In the genomic region with DNA sequence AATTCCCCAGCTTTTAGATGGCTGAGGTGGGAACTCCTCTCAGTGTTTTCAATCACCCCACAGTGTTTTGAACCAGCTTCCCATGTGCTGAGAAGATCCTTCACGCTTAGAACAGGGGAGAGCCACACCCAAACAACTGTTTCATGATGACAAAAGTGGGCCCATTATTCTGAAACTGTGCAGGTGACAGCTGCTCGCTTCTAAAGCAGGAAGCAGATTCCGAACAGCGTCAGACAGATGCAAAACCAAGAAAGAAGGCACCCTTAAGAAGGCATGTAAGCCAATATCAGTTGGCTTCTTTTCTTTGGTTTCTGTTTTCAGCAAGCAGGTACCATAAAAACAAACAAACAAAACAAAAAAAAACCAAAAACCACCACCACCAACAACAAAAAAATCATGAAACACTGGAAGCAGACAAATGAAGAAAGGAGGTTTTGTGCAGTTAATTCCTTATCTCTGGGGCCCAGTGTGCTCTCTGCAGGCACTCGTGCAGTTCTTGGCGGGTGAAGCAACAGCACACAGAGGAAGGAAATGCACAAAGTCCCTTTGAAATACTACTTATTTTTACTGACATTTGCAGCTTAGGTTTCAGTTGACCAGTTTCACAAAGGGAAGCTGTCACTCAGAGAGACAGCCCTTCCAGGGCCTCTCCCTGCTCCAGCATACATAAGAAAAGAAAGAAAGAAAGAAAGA, we compare ENCODE assay signal across 8 mouse cellular contexts. TPM values are rescaled to one million over a fixed set of nuclear protein-coding genes. Genes with fewer than 3 reads are reported as not detected.
A peak's percentile ranks its signal among the peaks of the same experiment; 100 is the strongest.
DNase-seq lines count a peak whose midpoint lies in the region; ATAC-seq and TF ChIP-seq lines count a peak whose summit lies in the region.

No protein-coding gene starts in this region.

- no peaks in the 10 kb centered on the region for H3K27me3 ChIP-seq in lung, embryonic 14.5 days (ENCODE audit: insufficient read depth, low read length)
- H3K27me3 ChIP-seq in liver, embryonic 15.5 days: no peaks in the 10 kb centered on the region
- no peaks in the 10 kb centered on the region for H3K27me3 ChIP-seq in hindbrain, embryonic 13.5 days

- peak overlapping the region; percentile 68 for H3K27ac ChIP-seq in lung, embryonic 14.5 days (ENCODE audit: low read depth)
- H3K27ac ChIP-seq in liver, embryonic 15.5 days (replicated peaks): peak overlapping the region; percentile 75
- H3K27ac ChIP-seq in hindbrain, embryonic 13.5 days: no peak overlapping the region

- no peak overlapping the region for H3K4me2 ChIP-seq in lung, embryonic 14.5 days
- peak overlapping the region; percentile 60 for H3K4me2 ChIP-seq in liver, embryonic 15.5 days
- no peak overlapping the region for H3K4me2 ChIP-seq in hindbrain, embryonic 13.5 days

- 38% methylated on average over 6 of the region's 6 CpGs for WGBS in lung, embryonic 14.5 days
- WGBS in liver, embryonic 15.5 days (ENCODE audit: insufficient replicate concordance): 14% methylated on average over 6 of the region's 6 CpGs
- 65% methylated on average over 6 of the region's 6 CpGs for WGBS in hindbrain, embryonic 13.5 days

- no peaks in the 10 kb centered on the region for H3K9me3 ChIP-seq in lung, embryonic 14.5 days (ENCODE audit: low read depth, low read length)
- H3K9me3 ChIP-seq in liver, embryonic 15.5 days (replicated peaks): no peaks in the 10 kb centered on the region
- no peaks in the 10 kb centered on the region for H3K9me3 ChIP-seq in hindbrain, embryonic 13.5 days

- no peak overlapping the region for H3K4me3 ChIP-seq in lung, embryonic 14.5 days (ENCODE audit: low read depth, low read length)
- peak overlapping the region; percentile 16; the same call in 1 of the 2 replicates for H3K4me3 ChIP-seq in liver, embryonic 15.5 days (replicated peaks)
- H3K4me3 ChIP-seq in hindbrain, embryonic 13.5 days: no peak overlapping the region

- no peak overlapping the region for H3K9ac ChIP-seq in lung, embryonic 14.5 days
- no peak overlapping the region for H3K9ac ChIP-seq in liver, embryonic 15.5 days
- no peak overlapping the region for H3K9ac ChIP-seq in hindbrain, embryonic 13.5 days

- TF ChIP-seq CTCF in lung, embryonic 14.5 days (IDR thresholded peaks at IDR 0.05; ENCODE audit: low read depth): no peak

- H3K4me1 ChIP-seq in lung, embryonic 14.5 days (ENCODE audit: insufficient read depth): peaks cover 4% of the 10 kb centered on the region
- peaks cover 58% of the 10 kb centered on the region for H3K4me1 ChIP-seq in liver, embryonic 15.5 days (replicated peaks)
- 0 out of 2 replicates have a peak, but pooled peaks cover 5% of the 10 kb centered on the region for H3K4me1 ChIP-seq in hindbrain, embryonic 13.5 days (replicated peaks)

- no peaks in the 10 kb centered on the region for H3K36me3 ChIP-seq in lung, embryonic 14.5 days (ENCODE audit: insufficient read depth)
- H3K36me3 ChIP-seq in liver, embryonic 15.5 days (replicated peaks): 0 out of 2 replicates have a peak, but pooled peaks cover 6% of the 10 kb centered on the region
- H3K36me3 ChIP-seq in hindbrain, embryonic 13.5 days: no peaks in the 10 kb centered on the region

- no peak for ATAC-seq in lung, embryonic 14.5 days (ENCODE audit: insufficient read depth)
- ATAC-seq in common myeloid progenitor, adult 5-6 weeks (replicated peaks; ENCODE audit: low read depth, poor library complexity, severe bottlenecking): peak; percentile 75
- ATAC-seq in liver, embryonic 15.5 days (ENCODE audit: insufficient read depth): peak; percentile 62
- no peak for ATAC-seq in hindbrain, embryonic 13.5 days (ENCODE audit: low FRiP score)

- DNase-seq in lung, embryonic 14.5 days: peak; percentile 49
- no peak for DNase-seq in lung, adult 18-20 months
- peak; percentile 91 for DNase-seq in thymus, postnatal 0 days (ENCODE audit: low spot score)
- DNase-seq in frontal cortex, postnatal 14 days (ENCODE audit: low spot score in 2 of 2): no peak
- DNase-seq in adrenal gland, postnatal 36 days: no peak

RNA-seq across cellular contexts. Expression of a gene that starts 33.9 kb away (rescaled TPM):
- polyA plus RNA-seq in lung, embryonic 14.5 days (2014; fragmentation: Nextera tagmentation; extraction: Ambion mirVana): 27.8 and 31.8 TPM in 2 replicates
- total RNA-seq in common myeloid progenitor, adult 5-6 weeks (2017): 147 and 152 TPM in 2 replicates
- polyA plus RNA-seq in liver, embryonic 15.5 days (2015; fragmentation: Nextera tagmentation; extraction: Ambion mirVana): 15.5 and 15.8 TPM in 2 replicates
- polyA plus RNA-seq in thymus, postnatal 0 days (2015; fragmentation: Nextera tagmentation; extraction: Ambion mirVana): 10.5 and 11.6 TPM in 2 replicates
- polyA plus RNA-seq in hindbrain, embryonic 13.5 days (2015; fragmentation: Nextera tagmentation; extraction: Ambion mirVana): 2.7 and 3.0 TPM in 2 replicates
- total RNA-seq in adrenal gland, postnatal 36 days (2021): 10 to 100 TPM; 59.9 to 62.0 TPM

Comparison
In these comparisons a context has a peak if more than half of its experiments do, and no peak if none do; other contexts are left out.
1. DNase-seq: peak in lung, embryonic 14.5 days (single experiment) and thymus, postnatal 0 days (single experiment); none in lung, adult 18-20 months (0 of 2), frontal cortex, postnatal 14 days (0 of 2) and adrenal gland, postnatal 36 days (0 of 2).
2. ATAC-seq: peak in common myeloid progenitor, adult 5-6 weeks (single experiment) and liver, embryonic 15.5 days (single experiment); none in lung, embryonic 14.5 days (single experiment) and hindbrain, embryonic 13.5 days (single experiment).